Mouse (Mus musculus) kidney, postnatal 14 days (tissue): ENCODE measurements around the gene Olfr1118.
"Not testable (repeated sequence)": the region's sequence is repeated elsewhere in the genome, so short reads cannot be mapped to it uniquely, and the experiment has no call there.

Source experiments
- DNase-seq: peaks from one replicate; pipeline ENCODE4 v3.0.0; 2022; ENCODE audit warnings: mixed read lengths

The Olfr1118 gene

DNA sequence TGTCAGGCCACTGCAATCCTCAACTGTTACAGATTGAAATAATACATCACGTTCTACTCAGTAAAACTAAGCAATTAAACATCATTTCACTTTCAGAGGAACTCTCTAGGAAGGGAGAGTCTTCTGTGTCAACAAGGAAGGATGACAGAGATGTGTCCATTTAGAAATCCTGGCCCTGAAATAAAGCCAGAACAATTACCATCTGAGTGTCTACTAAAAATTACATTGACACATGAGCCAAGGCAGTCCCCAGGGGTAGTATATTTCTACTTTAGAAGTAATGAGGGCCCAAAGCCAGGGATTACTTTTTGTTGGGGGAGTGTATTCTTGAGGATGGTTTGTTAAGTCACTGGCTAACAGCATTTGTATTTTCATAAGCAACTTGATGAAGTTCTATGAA is at the start of gene Olfr1118:
Olfr1118 (plus strand) TSS at position 301 of the 400 bp plus-strand sequence.
- no peak for DNase-seq

DNA sequence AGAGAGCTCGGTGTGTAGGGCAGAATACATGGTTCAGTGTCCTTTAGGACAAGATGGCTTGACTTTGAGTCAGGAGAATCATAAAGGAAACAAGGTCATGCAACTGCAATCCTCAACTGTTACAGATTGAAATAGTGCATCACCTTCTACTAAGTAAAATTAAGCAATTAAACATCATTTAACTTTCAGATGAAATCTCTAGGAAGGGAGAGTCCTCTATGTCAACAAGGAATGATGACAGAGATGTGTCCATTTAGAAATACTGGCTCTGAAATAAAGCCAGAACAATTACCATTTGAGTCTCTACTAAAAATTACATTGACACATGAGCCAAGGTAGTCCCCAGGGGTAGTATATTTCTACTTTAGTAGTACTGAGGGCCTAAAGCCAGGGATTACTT is 40.1 kb upstream of the Olfr1118 start, which contains the start of gene Olfr1116:
Olfr1116 (plus strand) TSS at position 301 of the 400 bp plus-strand sequence.
- DNase-seq, result no peak

DNA sequence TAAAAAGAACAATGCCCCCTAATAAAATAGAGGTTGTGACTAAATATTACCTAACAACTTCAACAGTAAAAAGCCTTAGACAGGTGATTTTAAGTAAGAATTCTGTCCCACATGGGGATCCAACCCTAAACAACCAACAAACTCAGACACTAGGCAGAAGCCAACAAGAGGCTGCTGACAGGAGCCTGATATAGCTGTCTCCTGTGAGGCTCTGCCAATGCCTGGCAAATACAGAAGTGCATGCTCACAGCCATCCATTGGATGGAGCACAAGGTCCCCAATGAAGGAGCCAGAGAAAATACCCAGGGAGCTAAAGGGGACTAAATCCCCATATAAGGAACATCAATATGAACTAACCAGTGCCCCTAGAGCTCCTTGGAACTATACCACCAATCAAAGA is 13.4 kb upstream of the Olfr1118 start:
- not testable (repeated sequence) for DNase-seq

DNA sequence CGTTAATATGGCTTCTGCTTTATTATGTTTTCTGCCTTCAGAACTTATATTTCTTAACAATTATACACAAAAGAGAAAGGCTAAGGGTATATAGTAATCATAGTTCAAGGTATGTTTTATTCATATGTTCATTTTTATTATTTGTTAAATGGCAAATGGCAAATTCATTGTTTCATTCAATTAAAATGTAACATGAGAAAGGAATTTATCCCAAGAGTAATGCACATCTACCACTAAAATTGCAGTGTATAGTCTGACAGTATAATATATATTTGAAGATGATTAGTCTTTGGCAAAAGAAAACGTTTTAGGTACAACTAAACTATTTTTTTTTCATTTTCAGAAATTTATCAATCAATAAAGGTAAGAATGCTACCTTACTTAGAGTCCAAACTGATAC is 47.1 kb downstream of the Olfr1118 start, which contains the start of gene Olfr1120:
Olfr1120 (plus strand) TSS at position 301 of the 400 bp plus-strand sequence.
- DNase-seq, result no peak

- DNase-seq, result not testable (repeated sequence)
Observed at GRCm38 (mm10) chr2:87360121-87360520, 52.7 kb downstream of the Olfr1118 start.
